ENCODE assay signal across 39 mouse cellular contexts in genomic region chr1:31138387-31138786, GRCm38 (mm10). TPM values are rescaled to one million over a fixed set of nuclear protein-coding genes. Genes with fewer than 3 reads are reported as not detected.
"Had no signal": no experiment of that assay in that cellular context is flagged by ENCODE, and none has a peak within 500 bp of the region (broad histone marks: within the 10 kb centered on the region; RNA-seq: fewer than 3 reads in every experiment).

No protein-coding gene starts in this region.

- H3K9ac ChIP-seq: heart, embryonic 13.5 days; heart, embryonic 15.5 days; hindbrain, embryonic 12.5 days; hindbrain, embryonic 14.5 days; limb, embryonic 12.5 days; liver, embryonic 13.5 days; liver, embryonic 15.5 days had no signal

- H3K4me1 ChIP-seq: hindbrain, embryonic 10.5 days; hindbrain, embryonic 12.5 days; limb, embryonic 12.5 days; liver, embryonic 13.5 days; liver, embryonic 15.5 days had no signal

- H3K9me3 ChIP-seq: heart, embryonic 13.5 days; heart, embryonic 15.5 days; hindbrain, embryonic 10.5 days; hindbrain, embryonic 12.5 days; limb, embryonic 10.5 days; limb, embryonic 12.5 days; liver, embryonic 13.5 days; liver, embryonic 15.5 days had no signal

- H3K36me3 ChIP-seq: heart, embryonic 13.5 days; heart, embryonic 15.5 days; hindbrain, embryonic 10.5 days; hindbrain, embryonic 12.5 days; limb, embryonic 10.5 days; limb, embryonic 12.5 days; liver, embryonic 13.5 days; liver, embryonic 15.5 days had no signal

- H3K4me2 ChIP-seq: heart, embryonic 11.5 days; heart, embryonic 13.5 days; heart, embryonic 15.5 days; hindbrain, embryonic 12.5 days; hindbrain, embryonic 14.5 days; limb, embryonic 12.5 days; liver, embryonic 11.5 days; liver, embryonic 13.5 days; liver, embryonic 15.5 days had no signal

- H3K27me3 ChIP-seq: heart, embryonic 13.5 days; heart, embryonic 15.5 days; hindbrain, embryonic 12.5 days; limb, embryonic 12.5 days; liver, embryonic 13.5 days; liver, embryonic 15.5 days had no signal

- H3K27ac ChIP-seq: heart, adult 2 months; heart, embryonic 13.5 days; heart, embryonic 15.5 days; hindbrain, embryonic 10.5 days; hindbrain, embryonic 12.5 days; hindbrain, embryonic 14.5 days; limb, embryonic 10.5 days; limb, embryonic 12.5 days; liver, embryonic 13.5 days; liver, embryonic 15.5 days had no signal

- DNase-seq: gastrocnemius, postnatal 14 days; heart, adult 2 months; heart, postnatal 4 days; kidney, adult 18-20 months; kidney, adult 8-10 months; kidney, postnatal 10 days; kidney, postnatal 25 days; kidney, postnatal 4 days; layer of hippocampus, adult 9-11 months; layer of hippocampus, postnatal 36 days; liver; liver, embryonic 13.5 days had no signal

- ATAC-seq: hindbrain, embryonic 16.5 days; inflammation-experienced regulatory T-cells, adult 6 months had no signal

- H3K4me3 ChIP-seq: heart, adult 2 months; heart, embryonic 13.5 days; heart, embryonic 15.5 days; hindbrain, embryonic 10.5 days; hindbrain, embryonic 12.5 days; limb, embryonic 10.5 days; limb, embryonic 12.5 days; liver, embryonic 13.5 days; liver, embryonic 15.5 days had no signal

RNA-seq across cellular contexts. Expression of gene Lgsn, which starts 37.8 kb away (rescaled TPM):
- total RNA-seq: gastrocnemius, adult 18-20 months; gastrocnemius, adult 8-10 months; gastrocnemius, postnatal 14 days; gastrocnemius, postnatal 4 days; granulocyte monocyte progenitor cell, adult 5-6 weeks; heart, adult 2 months; heart, postnatal 25 days; heart, postnatal 4 days; layer of hippocampus, adult 18-20 months; layer of hippocampus, adult 8-10 months; layer of hippocampus, postnatal 14 days; layer of hippocampus, postnatal 36 days; left cerebral cortex, adult 18-20 months; left cerebral cortex, postnatal 14 days; left cerebral cortex, postnatal 36 days had no signal
- polyA plus RNA-seq: heart, adult 2 months; heart, embryonic 11.5 days; heart, embryonic 13.5 days; heart, embryonic 15.5 days; heart, postnatal 0 days; hindbrain, embryonic 10.5 days; hindbrain, embryonic 12.5 days; hindbrain, embryonic 14.5 days; hindbrain, embryonic 16.5 days; inflammation-experienced regulatory T-cells, adult 6 months; kidney, embryonic 14.5 days; kidney, embryonic 16.5 days; limb, embryonic 10.5 days; limb, embryonic 12.5 days; limb, embryonic 14.5 days; liver, embryonic 11.5 days; liver, embryonic 13.5 days; liver, embryonic 15.5 days had no signal
